Mouse (Mus musculus) CH12.LX (cell line): ENCODE results near the gene Jsrp1.

ENCODE experiments used
- CTCF ChIP-seq, 2 experiments: IDR thresholded peaks in 1 of 2; conservative IDR thresholded peaks in 1 of 2; 2 replicates each; pipeline ENCODE4 v1.5.1; 2011 to 2012; ENCODE audit warnings: low read depth in 2 of 2, low read length in 2 of 2, improper control_type of control experiment in 1 of 2, inconsistent platforms in 1 of 2, mild to moderate bottlenecking in 1 of 2, moderate library complexity in 1 of 2
- EP300 ChIP-seq: IDR thresholded peaks from 2 replicates; pipeline ENCODE4 v1.6.1; 2011; ENCODE audit warnings: low read length, improper control_type of control experiment
- HCFC1 ChIP-seq: IDR thresholded peaks from 2 replicates; pipeline ENCODE4 v1.6.1; 2012; ENCODE audit warnings: low read depth, mild to moderate bottlenecking, inconsistent platforms, low read length, improper control_type of control experiment
- KAT2A ChIP-seq: IDR thresholded peaks from 2 replicates; pipeline ENCODE4 v1.6.1; 2012; ENCODE audit warnings: low read length, improper control_type of control experiment, inconsistent platforms; ENCODE audit not compliant: insufficient replicate concordance
- MAZ ChIP-seq: IDR thresholded peaks from 2 replicates; pipeline ENCODE4 v1.6.1; 2012; ENCODE audit warnings: low read depth, mild to moderate bottlenecking, inconsistent platforms, low read length, improper control_type of control experiment, moderate library complexity
- SIN3A ChIP-seq: IDR thresholded peaks from 2 replicates; pipeline ENCODE4 v1.6.1; 2012; ENCODE audit warnings: low read length, improper control_type of control experiment, inconsistent platforms

DNA sequence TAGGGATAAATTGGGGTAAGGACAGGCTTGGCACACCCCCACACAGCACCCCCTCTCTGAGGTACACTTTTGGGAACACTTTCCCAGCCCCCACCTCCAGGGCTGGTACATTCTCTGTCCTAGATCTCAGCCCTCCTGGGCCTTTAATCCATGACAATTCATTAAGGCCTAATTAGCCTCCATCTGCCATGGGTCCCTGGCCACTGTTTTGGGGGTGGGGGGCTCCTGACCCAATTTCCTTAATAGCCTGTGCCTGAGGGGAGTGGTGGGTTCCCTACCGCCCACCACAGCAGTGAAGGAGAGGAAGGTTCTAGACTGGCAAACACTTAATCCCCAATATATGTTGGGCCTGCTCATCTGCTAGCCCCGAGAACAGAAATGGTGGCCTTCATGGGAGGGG lies 28.4 kb upstream of the Jsrp1 start:
- TF ChIP-seq CTCF (conservative IDR thresholded peaks at IDR 0.05 in 1 of 2, IDR thresholded peaks at IDR 0.05 in 1 of 2; ENCODE audit: low read depth in 2 of 2, low read length in 2 of 2) = no peak
- TF ChIP-seq HCFC1 = no peak
- TF ChIP-seq KAT2A = no peak
- no peak for TF ChIP-seq EP300
- no peak for TF ChIP-seq MAZ
- TF ChIP-seq SIN3A = no peak
